Mouse (Mus musculus): ENCODE results near the gene Prrx2. TPM values are rescaled to one million over a fixed set of nuclear protein-coding genes. Genes with fewer than 3 reads are reported as not detected.

Prrx2 gene
- polyA plus RNA-seq, 1 experiment from 2014 or later: 15.9 TPM

DNA sequence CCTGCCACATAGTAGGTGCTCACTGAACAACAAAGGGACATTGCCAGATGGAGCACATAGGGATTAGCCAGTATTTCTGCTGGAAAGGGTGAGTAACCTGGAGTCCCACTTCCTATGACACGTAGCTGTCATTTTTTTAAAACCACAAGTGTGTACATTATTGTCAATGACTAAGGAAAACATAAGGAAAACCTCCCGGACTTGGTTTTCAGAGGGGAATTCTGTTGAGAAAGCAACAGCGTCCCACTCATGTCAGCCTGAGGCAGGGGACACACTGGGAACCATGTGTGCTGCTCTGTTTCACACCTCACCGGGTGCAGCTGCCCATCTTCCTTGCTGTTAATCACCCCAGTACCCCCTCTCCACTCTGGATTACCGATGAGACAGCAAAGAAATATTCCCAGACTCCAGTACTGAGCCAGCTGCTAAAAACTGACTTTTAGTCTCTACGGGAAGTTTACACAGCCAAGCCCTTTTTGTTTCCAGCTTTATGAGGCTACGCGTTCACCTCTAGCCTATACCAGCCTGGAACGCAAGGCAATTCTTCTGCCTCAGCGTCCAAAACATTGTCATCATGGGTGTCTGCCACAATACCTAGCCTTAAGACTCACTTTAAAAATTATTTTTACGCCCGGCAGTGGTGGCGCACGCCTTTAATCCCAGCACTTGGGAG lies 64.8 kb downstream of the Prrx2 start:
- H3K4me3 ChIP-seq (ENCODE audit: low read depth, low read length): no peak overlapping the region
- no peaks in the 10 kb centered on the region for H3K27me3 ChIP-seq (ENCODE audit: insufficient read depth, low read length)
- TF ChIP-seq CTCF (IDR thresholded peaks at IDR 0.05; ENCODE audit: low read depth): no peak
- ATAC-seq (ENCODE audit: insufficient read depth) (no peak), DNase-seq (no peak)
- no peak overlapping the region for H3K9ac ChIP-seq
- H3K4me1 ChIP-seq (ENCODE audit: insufficient read depth): peaks cover 8% of the 10 kb centered on the region; the same call in 1 of the 2 replicates
- 67% methylated on average over 14 of the region's 14 CpGs for WGBS
- H3K27ac ChIP-seq (ENCODE audit: low read depth): no peak overlapping the region
- no peaks in the 10 kb centered on the region for H3K9me3 ChIP-seq (ENCODE audit: low read depth, low read length)
- no peaks in the 10 kb centered on the region for H3K36me3 ChIP-seq (ENCODE audit: insufficient read depth)
- H3K4me2 ChIP-seq: no peak overlapping the region

DNA sequence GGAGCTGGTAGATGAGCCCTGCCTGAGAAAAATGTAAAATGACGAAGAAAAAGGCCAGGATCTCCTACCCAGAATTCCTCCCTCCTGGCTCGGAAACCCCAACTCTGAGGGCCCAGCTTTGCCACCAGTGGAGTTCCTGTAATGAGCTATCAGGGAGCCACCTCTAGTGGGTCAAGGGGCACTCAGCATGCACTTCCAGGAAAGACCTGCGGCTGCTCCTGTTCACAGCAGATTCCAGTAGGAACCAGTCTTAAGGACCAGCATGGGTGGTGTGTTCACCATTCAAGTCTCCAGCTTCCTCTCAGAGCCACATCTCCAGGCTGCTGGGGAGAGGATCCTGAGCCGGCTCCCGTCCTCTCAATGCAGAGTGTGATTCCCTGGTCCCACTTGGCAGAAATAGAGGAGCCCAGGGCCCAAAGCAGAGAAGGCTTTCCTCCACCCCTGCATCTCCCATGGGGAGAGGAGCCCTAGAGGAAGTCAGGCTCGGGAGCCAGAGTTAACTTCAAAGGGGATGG lies 66.9 kb downstream of the Prrx2 start:
- Histone ChIP-seq H3K4me3 (ENCODE audit: low read depth, low read length) (peak overlapping the region; percentile 47), H3K9ac (peak overlapping the region; percentile 49), H3K27me3 (ENCODE audit: insufficient read depth, low read length) (no peaks in the 10 kb centered on the region), H3K4me2 (peak overlapping the region; percentile 73), H3K27ac (ENCODE audit: low read depth) (no peak overlapping the region), H3K4me1 (ENCODE audit: insufficient read depth) (peaks cover 12% of the 10 kb centered on the region), H3K9me3 (ENCODE audit: low read depth, low read length) (no peaks in the 10 kb centered on the region), H3K36me3 (ENCODE audit: insufficient read depth) (no peaks in the 10 kb centered on the region)
- WGBS: 31% methylated on average over 6 of the region's 6 CpGs
- TF ChIP-seq CTCF (IDR thresholded peaks at IDR 0.05; ENCODE audit: low read depth): no peak
- no peak for DNase-seq
- no peak for ATAC-seq (ENCODE audit: insufficient read depth)

DNA sequence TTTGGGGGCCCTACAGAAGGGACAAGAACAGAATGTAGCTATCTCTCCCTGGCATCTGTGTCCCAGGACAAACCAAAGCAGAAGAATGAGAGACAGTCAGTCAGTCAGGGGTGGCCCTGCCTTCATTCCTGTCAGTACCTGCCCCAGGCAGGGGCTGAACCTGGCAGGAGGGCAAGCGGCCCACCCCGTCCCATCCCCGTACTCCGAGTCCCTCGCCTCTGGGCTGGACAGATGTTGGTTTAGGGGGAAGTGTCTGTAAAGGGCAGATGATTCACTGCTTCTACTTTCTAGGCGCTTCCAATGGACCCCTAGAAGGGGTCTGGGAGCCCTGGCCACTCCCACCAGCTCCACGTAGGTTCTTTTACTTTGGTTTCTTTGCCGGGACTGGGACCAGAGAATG lies 67.5 kb downstream of the Prrx2 start:
- 17% methylated on average over 8 of the region's 8 CpGs for WGBS
- TF ChIP-seq CTCF (IDR thresholded peaks at IDR 0.05; ENCODE audit: low read depth): no peak
- ATAC-seq (ENCODE audit: insufficient read depth) (peak; percentile 19; the same call in 1 of the 2 replicates), DNase-seq (no peak)
- no peak overlapping the region for H3K27ac ChIP-seq (ENCODE audit: low read depth)
- peak overlapping the region; percentile 47 for H3K4me3 ChIP-seq (ENCODE audit: low read depth, low read length)
- peak overlapping the region; percentile 49 for H3K9ac ChIP-seq
- no peaks in the 10 kb centered on the region for H3K36me3 ChIP-seq (ENCODE audit: insufficient read depth)
- no peaks in the 10 kb centered on the region for H3K27me3 ChIP-seq (ENCODE audit: insufficient read depth, low read length)
- H3K9me3 ChIP-seq (ENCODE audit: low read depth, low read length): no peaks in the 10 kb centered on the region
- peak overlapping the region; percentile 73 for H3K4me2 ChIP-seq
- peaks cover 12% of the 10 kb centered on the region for H3K4me1 ChIP-seq (ENCODE audit: insufficient read depth)

DNA sequence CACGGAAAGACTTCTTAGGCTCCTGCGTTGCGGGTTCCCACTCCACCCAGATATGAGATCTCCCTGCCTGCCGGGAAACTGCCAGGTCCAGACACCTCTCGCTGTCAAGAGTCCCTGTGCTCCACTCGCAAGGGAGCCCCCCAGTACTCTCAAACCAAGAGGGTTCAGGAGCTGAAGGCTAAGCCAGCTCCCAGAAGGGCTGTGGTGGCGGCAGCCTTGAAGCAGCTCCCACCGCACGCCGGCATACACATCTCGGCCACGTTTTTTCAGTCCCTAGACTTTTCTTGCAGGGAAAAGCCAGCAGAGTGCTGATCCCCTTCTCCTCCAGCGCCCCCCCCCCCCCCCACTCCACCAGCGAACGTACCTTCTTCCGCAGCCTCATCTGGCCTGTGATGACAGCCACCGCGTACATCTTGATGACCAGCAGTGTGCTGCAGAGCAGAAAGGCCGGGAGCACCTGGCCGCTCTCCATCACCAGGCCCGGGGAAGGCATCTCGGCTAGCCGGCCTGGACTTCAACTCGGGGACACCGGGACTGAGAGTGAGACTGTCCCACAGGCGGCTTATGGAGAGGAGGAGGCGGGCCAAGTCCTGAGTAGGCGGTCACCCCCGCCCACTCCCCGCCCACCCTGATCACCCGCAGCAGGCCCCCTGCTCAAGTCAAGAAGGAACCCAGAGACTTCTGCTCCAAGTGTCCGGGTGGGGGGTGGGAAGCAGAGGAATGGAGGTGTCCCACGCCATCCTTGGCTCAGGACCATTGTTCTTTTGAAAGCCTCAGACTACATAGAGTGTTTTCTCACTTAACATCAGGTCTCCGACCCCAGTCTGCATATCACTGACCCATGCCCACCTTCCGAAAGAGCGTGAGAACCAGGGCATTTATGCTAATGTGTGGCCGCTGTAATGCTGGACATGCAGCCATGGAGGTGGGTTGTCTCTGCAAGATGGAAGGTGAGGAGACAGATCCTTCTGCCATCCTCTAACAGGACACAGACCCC lies 68.3 kb downstream of the Prrx2 start:
- DNase-seq (peak; percentile 79), ATAC-seq (ENCODE audit: insufficient read depth) (peak; percentile 87)
- Histone ChIP-seq H3K9ac (peak overlapping the region; percentile 49), H3K27ac (ENCODE audit: low read depth) (no peak overlapping the region), H3K36me3 (ENCODE audit: insufficient read depth) (no peaks in the 10 kb centered on the region), H3K9me3 (ENCODE audit: low read depth, low read length) (no peaks in the 10 kb centered on the region), H3K4me3 (ENCODE audit: low read depth, low read length) (peak overlapping the region; percentile 47), H3K4me1 (ENCODE audit: insufficient read depth) (peaks cover 12% of the 10 kb centered on the region), H3K27me3 (ENCODE audit: insufficient read depth, low read length) (no peaks in the 10 kb centered on the region), H3K4me2 (peak overlapping the region; percentile 73)
- no peak for TF ChIP-seq CTCF (IDR thresholded peaks at IDR 0.05; ENCODE audit: low read depth)
- 6% methylated on average over 36 of the region's 37 CpGs for WGBS

DNA sequence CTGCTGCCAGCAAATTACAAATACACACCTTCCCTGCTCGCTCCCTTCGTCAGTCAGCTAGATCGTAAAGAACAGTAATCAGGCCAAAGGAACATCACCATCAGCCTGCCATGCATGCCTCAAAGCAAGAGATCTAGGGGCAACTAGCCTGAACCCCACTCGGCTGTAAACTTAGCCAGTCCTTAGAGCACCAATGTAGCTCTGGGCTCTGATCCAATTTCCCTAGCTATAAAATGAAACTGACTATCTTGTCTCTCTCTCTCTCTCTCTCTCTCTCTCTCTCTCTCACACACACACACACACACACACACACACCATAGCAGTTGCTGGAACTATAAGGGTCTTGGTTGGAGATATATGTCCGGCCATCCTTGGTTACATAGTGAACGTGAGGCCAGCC lies 69.5 kb downstream of the Prrx2 start:
- H3K9ac ChIP-seq: no peak overlapping the region
- ATAC-seq (ENCODE audit: insufficient read depth) (no peak), DNase-seq (peak; percentile 63)
- 67% methylated on average over 6 of the region's 6 CpGs for WGBS
- H3K4me2 ChIP-seq: no peak overlapping the region
- no peak for TF ChIP-seq CTCF (IDR thresholded peaks at IDR 0.05; ENCODE audit: low read depth)
- H3K9me3 ChIP-seq (ENCODE audit: low read depth, low read length): no peaks in the 10 kb centered on the region
- peaks cover 12% of the 10 kb centered on the region for H3K4me1 ChIP-seq (ENCODE audit: insufficient read depth)
- no peak overlapping the region for H3K27ac ChIP-seq (ENCODE audit: low read depth)
- H3K4me3 ChIP-seq (ENCODE audit: low read depth, low read length): no peak overlapping the region
- H3K36me3 ChIP-seq (ENCODE audit: insufficient read depth): no peaks in the 10 kb centered on the region
- H3K27me3 ChIP-seq (ENCODE audit: insufficient read depth, low read length): no peaks in the 10 kb centered on the region

DNA sequence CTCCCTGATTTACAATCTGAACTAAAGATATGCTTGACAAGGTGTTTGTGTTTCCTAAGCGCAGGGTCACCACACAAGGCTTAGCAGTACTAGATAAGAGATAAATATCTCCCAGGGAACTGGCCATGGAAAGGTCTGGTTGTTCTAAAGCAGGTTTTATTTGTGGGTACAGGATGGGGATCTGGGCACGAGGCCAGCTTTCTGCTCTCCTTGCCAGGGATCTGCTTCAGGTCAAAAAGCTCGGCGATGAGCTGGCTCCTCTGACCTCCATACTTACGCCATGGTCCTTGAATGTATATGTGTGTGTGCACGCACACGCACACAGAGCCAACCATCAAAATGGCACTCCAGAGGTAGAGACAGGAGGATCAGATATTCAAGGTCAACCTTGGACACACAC lies 70.2 kb downstream of the Prrx2 start:
- Histone ChIP-seq H3K9me3 (ENCODE audit: low read depth, low read length) (no peaks in the 10 kb centered on the region), H3K4me3 (ENCODE audit: low read depth, low read length) (no peak overlapping the region), H3K4me2 (no peak overlapping the region), H3K27ac (ENCODE audit: low read depth) (no peak overlapping the region), H3K4me1 (ENCODE audit: insufficient read depth) (peaks cover 12% of the 10 kb centered on the region), H3K36me3 (ENCODE audit: insufficient read depth) (no peaks in the 10 kb centered on the region), H3K9ac (no peak overlapping the region), H3K27me3 (ENCODE audit: insufficient read depth, low read length) (no peaks in the 10 kb centered on the region)
- WGBS: 46% methylated on average over 7 of the region's 7 CpGs
- no peak for TF ChIP-seq CTCF (IDR thresholded peaks at IDR 0.05; ENCODE audit: low read depth)
- ATAC-seq (ENCODE audit: insufficient read depth) (no peak), DNase-seq (no peak)

DNA sequence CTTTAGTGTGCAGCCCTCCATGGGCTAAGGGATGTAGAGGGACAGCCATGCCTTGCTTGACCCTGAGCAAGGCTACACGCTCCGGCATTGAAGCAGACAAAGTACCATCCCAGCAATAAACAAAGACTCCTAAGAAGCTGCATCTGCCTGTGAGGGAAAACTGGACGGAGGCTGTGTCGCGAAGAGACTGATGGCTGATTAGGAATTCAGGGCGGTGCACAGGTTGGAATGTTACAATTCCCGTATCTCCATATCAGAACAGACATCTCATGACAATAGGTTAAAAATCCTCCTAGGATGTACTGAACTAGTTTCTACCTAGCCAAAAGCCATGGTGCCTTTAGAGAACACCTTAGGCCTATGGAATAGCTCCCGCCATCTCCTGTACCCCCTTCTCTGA lies 71.1 kb downstream of the Prrx2 start:
- 71% methylated on average over 8 of the region's 8 CpGs for WGBS
- no peak for TF ChIP-seq CTCF (IDR thresholded peaks at IDR 0.05; ENCODE audit: low read depth)
- no peak for DNase-seq
- Histone ChIP-seq H3K9ac (no peak overlapping the region), H3K27me3 (ENCODE audit: insufficient read depth, low read length) (no peaks in the 10 kb centered on the region), H3K36me3 (ENCODE audit: insufficient read depth) (no peaks in the 10 kb centered on the region), H3K4me2 (no peak overlapping the region), H3K4me1 (ENCODE audit: insufficient read depth) (peaks cover 12% of the 10 kb centered on the region), H3K27ac (ENCODE audit: low read depth) (no peak overlapping the region), H3K9me3 (ENCODE audit: low read depth, low read length) (no peaks in the 10 kb centered on the region), H3K4me3 (ENCODE audit: low read depth, low read length) (no peak overlapping the region)
- no peak for ATAC-seq (ENCODE audit: insufficient read depth)
